8 mouse cellular contexts compared by ENCODE assay signal in genomic region chr3:142490465-142490864, GRCm38 (mm10). TPM values are rescaled to one million over a fixed set of nuclear protein-coding genes. Genes with fewer than 3 reads are reported as not detected.
A peak's percentile ranks its signal among the peaks of the same experiment; 100 is the strongest.
DNase-seq lines count a peak whose midpoint lies in the region; TF ChIP-seq lines count a peak whose summit lies in the region.

No protein-coding gene starts in this region.

- DNase-seq in MEL (ENCODE audit: low read depth, low spot score) = peak; percentile 77
- peak; percentile 71 to 86 for DNase-seq in adrenal gland, postnatal 36 days
- DNase-seq in heart, postnatal 10 days = peak; percentile 74 to 88
- DNase-seq in layer of hippocampus, adult 8-10 months (ENCODE audit: low spot score in 2 of 2) = peak; percentile 21 to 62
- peak; percentile 86 for DNase-seq in lung, postnatal 25 days (ENCODE audit: low spot score)
- DNase-seq in retina, postnatal 7 days (ENCODE audit: low read depth, low spot score) = peak; percentile 47
- peak; percentile 58 to 71 for DNase-seq in urinary bladder, postnatal 36 days (ENCODE audit: low spot score in 2 of 2)

- no peak for TF ChIP-seq EP300 in MEL (IDR thresholded peaks at IDR 0.05; ENCODE audit: low read depth in 1 of 2, low read length in 2 of 2)

- peaks cover 0 to 3% of the 10 kb centered on the region in 2 experiments; a peak in 2 of 4 replicates for H3K27me3 ChIP-seq in MEL (ENCODE audit: control insufficient read depth in 1 of 2, insufficient read depth in 2 of 2, low read length in 2 of 2)

- H3K9ac ChIP-seq in MEL (ENCODE audit: control insufficient read depth, low read depth, low read length, poor library complexity, severe bottlenecking) = no peak overlapping the region

- TF ChIP-seq POLR2A in MEL (IDR thresholded peaks at IDR 0.05; ENCODE audit: control insufficient read depth in 1 of 2, insufficient read depth in 1 of 2, low read depth in 1 of 2, low read length in 2 of 2, poor library complexity in 1 of 2) = no peak
- no peak for TF ChIP-seq POLR2A in embryonic fibroblast, embryonic 13.5 days (IDR thresholded peaks at IDR 0.05; ENCODE audit: low read depth, low read length)

- 0 out of 4 replicates have a peak, but pooled peaks cover 0 to 4% of the 10 kb centered on the region in 2 experiments for H3K4me1 ChIP-seq in MEL (ENCODE audit: control insufficient read depth in 1 of 2, insufficient read depth in 2 of 2, low read length in 2 of 2)
- H3K4me1 ChIP-seq in embryonic fibroblast, embryonic 13.5 days (ENCODE audit: control insufficient read depth, insufficient read depth, low read length) = no peaks in the 10 kb centered on the region

- H3K27ac ChIP-seq in MEL (ENCODE audit: control insufficient read depth, low read depth, low read length) = no peak overlapping the region
- no peak overlapping the region for H3K27ac ChIP-seq in embryonic fibroblast, embryonic 13.5 days (ENCODE audit: insufficient read depth, low read length)

- TF ChIP-seq CTCF in MEL (IDR thresholded peaks at IDR 0.05 in 2 of 3, conservative IDR thresholded peaks at IDR 0.05 in 1 of 3; ENCODE audit: control insufficient read depth in 1 of 3, insufficient read depth in 1 of 3, low read depth in 2 of 3, low read length in 3 of 3, poor library complexity in 1 of 3, severe bottlenecking in 1 of 3) = peak; percentile 51 to 66 (median 57)
- peak; percentile 73; the same call in 1 of the 2 replicates for TF ChIP-seq CTCF in embryonic fibroblast, embryonic 13.5 days (IDR thresholded peaks at IDR 0.05; ENCODE audit: borderline replicate concordance, insufficient read depth, low read length)

- no peaks in the 10 kb centered on the region for H3K9me3 ChIP-seq in MEL (replicated peaks; ENCODE audit: insufficient read depth, low read length)

- H3K36me3 ChIP-seq in MEL (ENCODE audit: control insufficient read depth in 1 of 2, insufficient read depth in 2 of 2, low read length in 2 of 2) = no peaks in the 10 kb centered on the region

- TF ChIP-seq RAD21 in MEL (IDR thresholded peaks at IDR 0.05; ENCODE audit: low read depth, low read length) = peak; percentile 70

- intact Hi-C loops in heart, postnatal 10 days (cut with DNase I) = loop anchor here (1.0 kb wide), 1 partner anchor 70 kb away; the partner anchor contains the start of gene Gbp3

- no peak overlapping the region for H3K4me3 ChIP-seq in MEL (ENCODE audit: control insufficient read depth in 1 of 2, insufficient read depth in 1 of 2, low read depth in 2 of 2, low read length in 2 of 2)
- no peak overlapping the region for H3K4me3 ChIP-seq in embryonic fibroblast, embryonic 13.5 days (ENCODE audit: insufficient read depth, low read length)

- no peaks in the 10 kb centered on the region for H3K79me2 ChIP-seq in MEL (ENCODE audit: control insufficient read depth, insufficient read depth, low read length, poor library complexity)

TF ChIP-seq in MEL, 35 proteins besides CTCF, POLR2A, EP300 and RAD21:
- peak; percentile 45 for TF ChIP-seq ZC3H11A (IDR thresholded peaks at IDR 0.05; ENCODE audit: low read depth, low read length)
- TF ChIP-seq CHD2 (IDR thresholded peaks at IDR 0.05; ENCODE audit: low read length) = no peak
- TF ChIP-seq POLR2AphosphoS5 (IDR thresholded peaks at IDR 0.05; ENCODE audit: borderline replicate concordance, low read depth, low read length) = no peak
- peak; percentile 52 for TF ChIP-seq SMC3 (IDR thresholded peaks at IDR 0.05; ENCODE audit: low read depth, low read length)
- no peak for TF ChIP-seq CHD1 (IDR thresholded peaks at IDR 0.05; ENCODE audit: low read depth, low read length)
- TF ChIP-seq MYC (IDR thresholded peaks at IDR 0.05; ENCODE audit: low read depth, low read length) = no peak
- no peak for TF ChIP-seq MXI1 (IDR thresholded peaks at IDR 0.05; ENCODE audit: low read depth, low read length)

RNA-seq across cellular contexts. Expression of gene Gbp5, which starts 3.3 kb away (rescaled TPM):
- not detected in 2 replicates for total RNA-seq in MEL (2012; rRNA removed)
- polyA plus RNA-seq in MEL (2012; ENCODE audit: insufficient read depth in 1 of 2, insufficient read length in 2 of 2, low read depth in 1 of 2, low replicate concordance in 2 of 2, missing spikeins in 1 of 2) = under 1 TPM in 1 of 2 experiments, not detected in 1; 0.03 TPM
- total RNA-seq in adrenal gland, postnatal 36 days (2021) = 1 to 10 TPM; 3.8 to 4.3 TPM
- polyA plus RNA-seq in embryonic fibroblast, embryonic 13.5 days (2011; ENCODE audit: insufficient read length, low read depth, missing spikeins) = 0.67 TPM in 1 of 2 replicates, not detected in the other
- total RNA-seq in heart, postnatal 10 days (2021) = 1 to 10 TPM; 4.8 to 6.7 TPM
- total RNA-seq in layer of hippocampus, adult 8-10 months (2022) = 1 to 10 TPM; 2.4 to 4.9 (median 3.6) TPM

RNA-seq across cellular contexts. Expression of gene Gbp7, which starts 39.7 kb away (rescaled TPM):
- 1.6 and 3.9 TPM in 2 replicates for total RNA-seq in MEL (2012; rRNA removed)
- polyA plus RNA-seq in MEL (2012; ENCODE audit: insufficient read depth in 1 of 2, insufficient read length in 2 of 2, low read depth in 1 of 2, low replicate concordance in 2 of 2, missing spikeins in 1 of 2) = 1 to 10 TPM in 1 of 2 experiments, not detected in 1; 1.9 TPM
- 10 to 100 TPM; 14.4 to 20.2 TPM for total RNA-seq in adrenal gland, postnatal 36 days (2021)
- 3.3 and 6.4 TPM in 2 replicates for polyA plus RNA-seq in embryonic fibroblast, embryonic 13.5 days (2011; ENCODE audit: insufficient read length, low read depth, missing spikeins)
- 10 to 100 TPM in 1 of 2 experiments, 1 to 10 TPM in 1; 7.1 to 10.5 TPM for total RNA-seq in heart, postnatal 10 days (2021)
- total RNA-seq in layer of hippocampus, adult 8-10 months (2022) = 1 to 10 TPM; 1.9 to 5.2 (median 3.1) TPM
